Mouse (Mus musculus) activated CD4-positive, CD25-positive, alpha-beta regulatory T cell, adult 4 months (primary cell): Measurements from ENCODE around the gene Olfr123. TPM values are rescaled to one million over a fixed set of nuclear protein-coding genes. Genes with fewer than 3 reads are reported as not detected.

Experiments used
- ATAC-seq: one replicate; pipeline ENCODE4 v1.8.0; 2017
- polyA plus RNA-seq, 2 experiments: library from polyadenylated mRNA; unstranded; fragments of 100-300 nt; shearing (Covaris generic); gene quantifications; one replicate each; pipeline ENCODE4 v1.2.1; 2017

Olfr123 gene
- polyA plus RNA-seq: not detected

- no peak for ATAC-seq
These were observed at the start of gene Olfr123 for GRCm38 (mm10) chr17:37793229-37793628. Olfr123 (plus strand) TSS chr17:37793529.

- no peak for ATAC-seq
These were observed 25.0 kb upstream of the Olfr123 start, which contains the start of gene Olfr122 for GRCm38 (mm10) chr17:37768307-37768706. Olfr122 (plus strand) TSS chr17:37768607.

- ATAC-seq: no peak
These were observed 6.3 kb downstream of the Olfr123 start, which contains the start of gene Olfr124 for GRCm38 (mm10) chr17:37799588-37799987. Olfr124 (plus strand) TSS chr17:37799888.

GRCm38 (mm10) chr17:37832649-37833048 lies 39.3 kb downstream of the Olfr123 start, which contains the start of gene Olfr125:
Olfr125 (plus strand) TSS chr17:37832949.
- ATAC-seq: no peak

- no peak for ATAC-seq
These were observed 53.9 kb downstream of the Olfr123 start, which contains the start of gene Olfr126 for GRCm38 (mm10) chr17:37847183-37847582. Olfr126 (plus strand) TSS chr17:37847483.

Other genes with a start within 250 kb of the Olfr123 start
- not detected for gene Olfr112, start 224.1 kb upstream of the Olfr123 start, polyA plus RNA-seq
- not detected for gene Olfr113, start 215.9 kb upstream of the Olfr123 start, polyA plus RNA-seq
- not detected for gene Olfr114, start 200.8 kb upstream of the Olfr123 start, polyA plus RNA-seq
- gene Olfr115, start 166.4 kb upstream of the Olfr123 start, polyA plus RNA-seq: under 1 TPM in 1 of 2 experiments, not detected in 1; 0.37 TPM
- gene Olfr116, start 166.3 kb upstream of the Olfr123 start, polyA plus RNA-seq: not detected
- not detected for gene Olfr117, start 129.7 kb upstream of the Olfr123 start, polyA plus RNA-seq
- gene Olfr118, start 126.5 kb upstream of the Olfr123 start, polyA plus RNA-seq: under 1 TPM; 0.27 to 0.49 TPM
- not detected for gene Olfr119, start 97.0 kb upstream of the Olfr123 start, polyA plus RNA-seq
- not detected for gene Olfr120, start 71.7 kb upstream of the Olfr123 start, polyA plus RNA-seq
- not detected for gene Olfr121, start 44.7 kb upstream of the Olfr123 start, polyA plus RNA-seq
- not detected for gene Olfr122, start 24.9 kb upstream of the Olfr123 start, polyA plus RNA-seq
- not detected for gene Olfr124, start 6.4 kb downstream of the Olfr123 start, polyA plus RNA-seq
- not detected for gene Olfr125, start 39.4 kb downstream of the Olfr123 start, polyA plus RNA-seq
- not detected for gene Olfr126, start 54.0 kb downstream of the Olfr123 start, polyA plus RNA-seq
- gene Olfr127, start 106.9 kb downstream of the Olfr123 start, polyA plus RNA-seq: not detected
- under 1 TPM in 1 of 2 experiments, not detected in 1; 0.17 TPM for gene Olfr128, start 127.0 kb downstream of the Olfr123 start, polyA plus RNA-seq
- gene Olfr761, start 159.6 kb downstream of the Olfr123 start, polyA plus RNA-seq: not detected